Mouse (Mus musculus) layer of hippocampus, adult 9-11 months (tissue): ENCODE measurements around the gene Dnaja3.
A peak's percentile ranks its signal among the peaks of the same experiment; 100 is the strongest.
"Not testable (repeated sequence)": the region's sequence is repeated elsewhere in the genome, so short reads cannot be mapped to it uniquely, and the experiment has no call there.

Source experiments
- DNase-seq: peaks from one replicate; pipeline ENCODE4 v3.0.0; 2022

The Dnaja3 gene

DNA sequence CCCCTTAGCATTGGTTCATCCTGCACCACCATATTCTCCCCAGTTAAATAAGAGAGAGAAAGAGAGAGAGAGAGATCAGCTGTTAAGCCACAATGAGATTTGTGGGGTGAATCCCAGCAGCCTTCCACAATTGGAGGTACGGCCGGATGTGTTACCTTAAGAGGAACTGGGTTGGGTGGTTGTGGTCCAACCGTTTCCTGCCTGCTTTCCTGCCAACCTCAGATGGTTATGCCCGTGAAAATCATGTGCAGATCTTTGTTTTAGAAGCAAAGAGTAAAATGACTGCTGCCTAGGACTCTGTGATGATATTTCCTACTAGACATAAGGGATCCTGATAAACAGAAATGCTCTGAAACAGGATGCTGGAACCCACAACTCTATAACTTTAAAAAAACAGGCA lies 34.3 kb downstream of the Dnaja3 start:
- DNase-seq: no peak

DNA sequence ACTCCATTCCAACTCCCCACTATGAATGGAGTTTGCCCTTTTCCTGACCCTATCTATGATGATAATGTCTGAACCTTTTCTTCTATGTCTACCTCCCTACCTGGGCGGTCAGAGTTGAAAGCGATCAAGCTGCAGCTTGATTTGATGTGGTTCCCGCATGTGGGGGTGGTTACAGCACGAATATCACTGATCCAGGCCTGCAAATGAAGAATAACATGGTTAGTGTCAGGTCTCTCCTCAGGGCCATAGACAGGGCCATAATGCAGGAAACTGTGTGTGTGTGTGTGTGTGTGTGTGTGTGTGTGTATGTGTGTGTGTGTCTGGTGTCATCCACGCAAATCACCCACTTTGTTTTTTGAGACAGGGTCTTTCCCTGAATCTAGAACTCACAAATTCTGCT lies 37.0 kb downstream of the Dnaja3 start:
- DNase-seq: no peak

GRCm38 (mm10) chr16:4678080-4678479 lies 38.3 kb downstream of the Dnaja3 start:
- DNase-seq: no peak

- DNase-seq: peak; percentile 93
Observed at GRCm38 (mm10) chr16:4679121-4680018, 39.6 kb downstream of the Dnaja3 start, which contains the start of gene Coro7. TSS of gene Coro7 (minus strand) at chr16:4679777.

DNA sequence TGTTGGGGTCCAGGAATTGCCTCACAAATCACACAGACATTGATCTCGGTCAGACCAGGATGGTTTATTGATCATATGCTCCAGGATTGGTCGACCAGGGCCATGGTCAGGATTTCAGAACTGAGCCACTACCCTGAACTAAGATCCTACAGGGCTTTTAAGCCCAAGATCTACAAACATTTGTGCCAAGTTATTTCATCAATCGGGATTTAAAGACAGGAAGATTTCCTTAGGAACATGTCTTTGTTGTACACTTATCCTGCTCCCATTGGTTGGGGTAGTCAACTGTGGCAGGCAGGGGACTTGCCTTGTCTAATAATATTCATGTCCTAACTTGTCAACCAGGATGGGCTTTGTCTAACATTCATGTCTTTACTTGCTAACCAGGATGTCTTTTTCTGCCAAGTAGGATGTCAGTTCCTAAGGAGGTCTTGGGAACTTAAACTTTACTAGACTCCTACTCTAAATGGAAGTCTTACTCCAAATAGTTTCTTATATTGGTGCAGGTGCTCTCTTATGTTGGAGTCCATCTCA lies 41.2 kb downstream of the Dnaja3 start:
- not testable (repeated sequence) for DNase-seq

DNA sequence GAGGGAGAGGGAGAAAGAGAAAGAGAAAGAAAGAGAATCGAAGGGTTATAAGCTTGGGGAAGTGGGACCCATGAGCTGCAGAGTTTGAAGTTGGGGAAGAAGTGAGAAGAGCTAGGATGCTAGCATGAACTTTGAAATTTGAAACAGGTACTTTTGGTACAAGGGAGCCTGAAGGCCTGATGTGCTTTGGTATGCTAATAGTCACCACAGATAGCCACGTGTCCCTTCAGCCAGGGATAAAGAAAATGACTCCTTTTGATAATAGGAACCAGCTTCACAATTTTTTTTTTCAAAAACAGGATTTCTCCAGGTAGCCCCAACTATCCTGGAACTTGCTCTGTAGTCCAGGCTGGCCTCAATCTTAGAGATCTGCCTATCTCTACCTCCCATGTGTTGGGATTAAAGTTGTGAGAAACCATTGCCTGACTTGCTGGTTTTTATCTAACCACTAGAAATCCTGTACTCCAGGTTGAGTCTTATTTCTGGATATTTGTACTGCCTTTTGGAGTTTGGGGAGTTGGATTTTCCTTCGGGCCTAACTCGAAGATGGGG lies 42.9 kb downstream of the Dnaja3 start:
- DNase-seq: no peak

DNA sequence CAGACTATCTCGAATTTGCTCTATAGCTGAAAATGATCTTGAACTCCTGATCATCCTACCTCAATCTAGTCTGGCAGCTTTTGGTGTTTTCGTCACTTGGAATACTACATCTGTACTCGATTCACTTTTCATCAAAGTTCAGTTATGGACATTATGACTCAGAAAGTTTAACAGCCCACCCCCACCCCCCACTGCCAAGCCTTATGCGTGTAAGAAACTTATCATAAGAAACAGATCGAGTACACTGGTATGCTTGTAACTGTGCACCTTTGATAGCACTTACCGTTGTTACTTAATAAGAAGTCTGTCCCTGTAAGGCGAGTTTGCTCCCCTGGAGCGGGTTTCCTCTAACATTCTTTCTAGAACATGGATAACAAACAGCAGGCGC lies 43.4 kb downstream of the Dnaja3 start:
- DNase-seq: no peak

- DNase-seq: peak; percentile 94
Observed at GRCm38 (mm10) chr16:4683581-4684456, 44.0 kb downstream of the Dnaja3 start.

- DNase-seq: no peak
Observed at GRCm38 (mm10) chr16:4684457-4684791, 44.6 kb downstream of the Dnaja3 start.

DNA sequence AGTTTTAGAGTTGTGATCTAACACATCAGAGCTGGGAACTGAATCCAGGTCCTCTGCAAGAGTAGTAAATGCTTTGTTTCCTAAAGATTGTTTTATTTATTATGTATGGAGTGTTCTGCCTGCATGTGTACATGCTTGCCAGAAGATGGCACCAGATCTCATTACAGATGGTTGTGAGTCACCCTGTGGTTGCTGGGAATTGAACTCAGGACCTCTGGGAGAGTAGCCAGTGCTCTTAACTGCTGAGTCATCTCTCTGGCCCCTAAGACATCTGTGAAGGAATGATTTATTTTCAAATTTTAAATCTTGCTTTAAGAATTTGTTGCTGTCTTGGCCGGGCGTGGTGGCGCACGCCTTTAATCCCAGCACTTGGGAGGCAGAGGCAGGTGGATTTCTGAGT lies 49.6 kb downstream of the Dnaja3 start:
- not testable (repeated sequence) for DNase-seq

DNA sequence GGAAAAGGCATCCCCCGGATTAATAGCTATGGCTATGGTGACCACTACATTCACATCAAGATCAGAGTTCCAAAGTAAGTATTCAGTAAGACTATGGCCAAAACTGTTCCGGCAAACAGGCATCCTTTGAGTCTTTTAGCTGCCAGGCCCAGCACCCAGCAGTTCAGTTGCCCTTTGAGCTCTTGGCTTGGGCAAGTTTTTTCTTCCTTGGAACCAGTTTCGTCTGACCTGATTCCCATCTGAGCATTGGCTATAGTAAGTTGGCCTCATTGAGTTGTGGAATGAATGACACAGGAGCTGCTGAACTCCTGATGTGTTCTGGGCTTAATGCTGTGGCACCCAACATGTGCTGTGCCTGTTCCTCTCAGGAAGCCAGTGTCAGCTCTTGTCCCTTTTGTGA lies 61.4 kb downstream of the Dnaja3 start:
- DNase-seq: no peak

DNA sequence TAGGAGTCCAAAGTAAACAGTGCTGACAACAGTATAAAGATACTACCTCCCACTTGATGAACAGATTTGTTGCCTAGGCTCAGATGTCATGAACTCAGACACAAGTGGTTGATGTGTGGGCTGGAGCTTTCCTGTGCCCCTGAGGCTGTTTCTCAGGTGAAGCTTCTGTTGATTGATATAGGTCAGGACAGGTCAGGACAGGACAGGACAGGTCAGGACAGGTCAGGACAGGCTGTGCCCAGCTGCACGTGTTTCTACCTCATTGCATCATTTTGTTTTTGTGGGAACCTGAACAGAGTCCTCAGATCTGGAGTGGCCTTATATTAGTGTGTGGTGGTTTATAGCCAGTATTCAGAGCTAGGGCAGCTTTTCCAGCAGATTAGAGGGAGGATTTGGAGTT lies 62.9 kb downstream of the Dnaja3 start:
- DNase-seq: no peak

DNA sequence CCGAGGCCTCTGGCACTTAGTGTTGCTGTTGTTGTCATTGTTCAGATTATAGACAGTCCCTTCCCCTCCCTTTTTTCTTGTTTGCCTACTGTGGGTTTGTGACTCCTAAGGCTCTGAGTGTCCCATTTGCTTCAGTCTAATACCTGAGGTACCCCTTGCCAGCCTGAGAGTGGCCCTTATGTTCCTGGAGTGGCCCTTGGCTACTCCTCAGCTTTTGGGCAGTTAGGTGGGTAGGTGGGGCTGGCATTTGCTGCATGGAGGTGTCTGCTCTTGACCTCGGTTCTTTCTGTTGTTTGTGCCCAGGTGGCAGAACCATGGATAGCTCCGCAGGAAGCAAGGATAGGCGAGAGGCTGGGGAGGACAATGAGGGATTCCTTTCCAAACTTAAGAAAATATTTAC lies 65.8 kb downstream of the Dnaja3 start:
- no peak for DNase-seq

DNA sequence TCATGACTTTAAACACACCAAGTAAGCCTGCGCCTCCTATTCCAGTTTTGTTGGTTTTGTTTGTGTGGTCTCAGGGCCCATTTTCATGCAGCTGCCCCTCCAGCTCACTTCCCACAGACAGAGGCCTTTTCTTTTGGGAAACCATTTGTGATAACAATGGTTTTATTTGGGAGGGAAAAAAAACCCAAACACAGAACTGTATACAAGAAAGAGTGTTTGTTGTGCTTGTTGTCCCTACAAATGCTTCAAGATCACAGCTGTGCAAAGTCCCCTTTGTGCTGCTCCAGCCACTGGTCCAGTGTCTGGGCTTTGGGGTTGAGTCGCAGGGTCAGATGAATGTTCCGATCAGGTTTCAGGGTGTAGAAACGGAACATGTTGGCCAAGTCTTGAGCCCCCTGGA lies 71.4 kb downstream of the Dnaja3 start:
- DNase-seq: peak; percentile 54

GRCm38 (mm10) chr16:4713861-4714710 lies 74.3 kb downstream of the Dnaja3 start:
- no peak for DNase-seq

DNA sequence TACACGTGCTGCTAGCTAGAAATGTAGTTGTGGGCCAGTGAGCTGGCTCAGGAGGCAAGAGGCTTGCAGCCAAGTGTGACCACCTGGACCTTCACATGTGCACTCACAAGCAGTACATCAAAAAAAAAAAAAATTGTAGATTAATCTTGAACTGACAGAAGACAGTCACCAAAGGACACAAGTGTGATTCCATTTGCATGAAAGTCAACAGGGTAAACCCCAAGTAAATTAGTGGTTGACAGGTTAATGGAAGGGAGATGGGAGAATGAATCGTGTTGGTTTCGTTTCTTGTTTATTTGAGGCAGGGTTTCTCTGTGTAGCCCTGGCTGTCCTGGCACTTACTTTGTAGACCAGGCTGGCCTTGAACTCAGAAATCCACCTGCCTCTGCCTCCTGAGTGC lies 78.1 kb downstream of the Dnaja3 start:
- DNase-seq: no peak

DNA sequence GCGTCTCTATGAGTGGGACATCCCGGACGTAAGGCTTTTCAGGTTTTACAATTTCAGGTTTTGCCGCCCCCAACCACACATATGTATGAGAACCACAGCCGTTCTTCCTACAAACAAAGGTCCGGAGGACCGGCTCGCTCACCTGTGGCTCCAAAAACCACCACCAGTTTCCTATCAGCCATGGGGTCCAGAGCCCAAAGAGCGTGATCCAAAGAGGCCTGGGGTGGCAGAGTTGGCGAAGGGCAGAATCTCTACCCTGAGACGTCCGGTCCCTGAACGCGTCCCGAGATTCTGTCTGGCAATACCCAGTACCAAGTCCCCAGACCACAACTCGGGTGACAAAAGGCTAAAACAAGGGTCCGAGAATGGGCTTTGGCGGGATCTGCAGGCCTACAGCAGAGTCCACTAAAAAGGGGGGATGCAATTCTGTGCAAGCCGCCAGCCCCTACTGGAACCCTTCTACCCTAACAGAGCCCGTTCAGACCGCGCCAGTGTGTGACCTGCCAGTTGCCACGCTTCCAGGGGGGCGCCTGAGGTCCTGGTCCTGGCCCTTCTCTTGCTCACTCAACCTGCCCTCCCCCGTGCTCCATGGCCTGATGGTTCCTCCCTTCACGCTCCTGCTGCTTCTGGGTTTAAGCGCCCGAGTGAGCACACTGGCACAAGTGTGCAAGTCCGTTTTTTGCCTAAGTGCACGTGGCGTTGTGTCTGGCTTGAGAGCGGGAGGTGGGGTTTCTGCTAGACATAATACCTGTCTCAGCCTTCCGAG lies 79.1 kb downstream of the Dnaja3 start, which contains the start of gene Nmral1:
Nmral1 (minus strand) TSS at position 604 of the 766 bp plus-strand sequence.
- DNase-seq: peak; percentile 68

- peak; percentile 43 for DNase-seq
Observed at GRCm38 (mm10) chr16:4722128-4722914, 82.5 kb downstream of the Dnaja3 start.

GRCm38 (mm10) chr16:4722915-4723209 lies 83.1 kb downstream of the Dnaja3 start:
- no peak for DNase-seq

DNA sequence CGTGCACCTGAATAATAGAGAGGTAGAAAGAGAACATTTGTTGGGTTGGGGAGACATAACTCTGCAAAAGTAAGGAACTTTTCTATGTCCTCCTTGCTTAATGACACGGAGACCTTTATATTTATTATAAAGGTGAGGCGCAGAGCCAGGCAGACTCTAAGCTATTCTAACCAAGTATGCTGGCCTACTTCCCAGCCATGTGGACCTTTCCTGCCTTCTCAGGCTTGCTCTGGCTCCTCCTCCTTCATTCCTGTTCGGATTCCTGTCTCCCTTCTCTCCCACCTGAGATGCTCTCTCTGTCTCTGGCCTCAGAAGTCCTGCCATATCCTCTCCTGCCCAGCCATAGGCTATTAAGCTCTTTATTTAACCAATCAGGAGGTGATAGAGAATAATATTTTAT lies 85.5 kb downstream of the Dnaja3 start:
- no peak for DNase-seq
